Mouse (Mus musculus) heart, embryonic 12.5 days (tissue): ENCODE results near the gene Mrgpra1. TPM values are rescaled to one million over a fixed set of nuclear protein-coding genes. Genes with fewer than 3 reads are reported as not detected.
"Not testable (repeated sequence)": the region's sequence is repeated elsewhere in the genome, so short reads cannot be mapped to it uniquely, and the experiment has no call there.

Experiments used
- ATAC-seq: fragments of 200-750 bp; cut with Nextera tagmentation; 2 replicates; pipeline ENCODE4 v1.8.0; 2017; ENCODE audit warnings: moderate TSS enrichment, moderate library complexity; ENCODE audit not compliant: insufficient number of reproducible peaks, low FRiP score
- H3K27ac ChIP-seq: fragments of 300-500 bp; sonication (generic); 2 replicates; pipeline ENCODE4 v1.5.1; 2016; ENCODE audit warnings: mild to moderate bottlenecking, moderate library complexity; ENCODE audit not compliant: poor library complexity, severe bottlenecking
- H3K27me3 ChIP-seq: fragments of 300-500 bp; sonication (generic); replicated peaks from 2 replicates; pipeline ENCODE4 v1.6.1; 2016; ENCODE audit warnings: mild to moderate bottlenecking, moderate library complexity
- H3K36me3 ChIP-seq: fragments of 300-500 bp; sonication (generic); 2 replicates; pipeline ENCODE4 v1.6.1; 2016; ENCODE audit warnings: mild to moderate bottlenecking, moderate library complexity
- H3K4me1 ChIP-seq: fragments of 300-500 bp; sonication (generic); replicated peaks from 2 replicates; pipeline ENCODE4 v1.6.1; 2016; ENCODE audit warnings: mild to moderate bottlenecking
- H3K4me2 ChIP-seq: fragments of 300-500 bp; sonication (generic); 2 replicates; pipeline ENCODE4 v1.6.1; 2016; ENCODE audit warnings: mild to moderate bottlenecking, moderate library complexity
- H3K4me3 ChIP-seq: fragments of 300-500 bp; sonication (generic); 2 replicates; pipeline ENCODE4 v1.5.1; 2016; ENCODE audit warnings: mild to moderate bottlenecking
- H3K9ac ChIP-seq: fragments of 300-500 bp; sonication (generic); 2 replicates; pipeline ENCODE4 v1.6.1; 2016; ENCODE audit warnings: mild to moderate bottlenecking, moderate library complexity
- H3K9me3 ChIP-seq: fragments of 300-500 bp; sonication (generic); replicated peaks from 2 replicates; pipeline ENCODE4 v1.6.1; 2016; ENCODE audit warnings: mild to moderate bottlenecking, moderate library complexity
- WGBS: fragments of 180-500 bp; shearing (Covaris S2); methylation state at CpG from one replicate; pipeline ENCODE4 v1.1.7; 2016; 5-methylcytosine and 5-hydroxymethylcytosine counted together
- polyA plus RNA-seq: library from polyadenylated mRNA; unstranded; fragments of >200 nt; fragmentation: Nextera tagmentation; extraction: Ambion mirVana; gene quantifications from 2 replicates; pipeline ENCODE4 v1.2.1, GENCODE M21; 2016

The Mrgpra1 gene
- polyA plus RNA-seq: not detected in 2 replicates

GRCm38 (mm10) chr7:47354140-47354539, at the start of gene Mrgpra1:
Gene Mrgpra1 (minus strand): TSS chr7:47354240.
- no peak within 1 kb of the TSS for H3K4me2 ChIP-seq
- no peaks in the 10 kb centered on the region for H3K4me1 ChIP-seq
- H3K27ac ChIP-seq: no peak within 1 kb of the TSS
- no peaks in the 10 kb centered on the region for H3K36me3 ChIP-seq
- peaks cover 31% of the 10 kb centered on the region for H3K9me3 ChIP-seq
- no peaks in the 10 kb centered on the region for H3K27me3 ChIP-seq
- WGBS: 70% methylated on average over 1 of the region's 1 CpGs
- ATAC-seq: no peak
- no peak within 1 kb of the TSS for H3K4me3 ChIP-seq
- no peak within 1 kb of the TSS for H3K9ac ChIP-seq

GRCm38 (mm10) chr7:47401125-47401524, 47.1 kb upstream of the Mrgpra1 start:
- Histone ChIP-seq H3K9ac (no peak overlapping the region), H3K27me3 (no peaks in the 10 kb centered on the region), H3K4me1 (no peaks in the 10 kb centered on the region), H3K4me2 (no peak overlapping the region), H3K27ac (no peak overlapping the region), H3K4me3 (no peak overlapping the region), H3K9me3 (peaks cover 6% of the 10 kb centered on the region; the same call in 1 of the 2 replicates), H3K36me3 (no peaks in the 10 kb centered on the region)
- ATAC-seq: no peak

GRCm38 (mm10) chr7:47348421-47348820, 5.6 kb downstream of the Mrgpra1 start:
- 60% methylated on average over 3 of the region's 3 CpGs for WGBS
- Histone ChIP-seq H3K9me3 (peaks cover 20% of the 10 kb centered on the region), H3K4me1 (no peaks in the 10 kb centered on the region), H3K4me3 (no peak overlapping the region), H3K27me3 (no peaks in the 10 kb centered on the region), H3K36me3 (no peaks in the 10 kb centered on the region), H3K4me2 (no peak overlapping the region), H3K27ac (no peak overlapping the region), H3K9ac (no peak overlapping the region)
- no peak for ATAC-seq

- no peaks in the 10 kb centered on the region for H3K36me3 ChIP-seq
- no peak overlapping the region for H3K9ac ChIP-seq
- H3K4me1 ChIP-seq: no peaks in the 10 kb centered on the region
- ATAC-seq: no peak
- H3K27ac ChIP-seq: no peak overlapping the region
- H3K27me3 ChIP-seq: no peaks in the 10 kb centered on the region
- peaks cover 29% of the 10 kb centered on the region for H3K9me3 ChIP-seq
- no peak overlapping the region for H3K4me3 ChIP-seq
- WGBS: 73% methylated on average over 4 of the region's 4 CpGs
- H3K4me2 ChIP-seq: no peak overlapping the region
Measured at GRCm38 (mm10) chr7:47345905-47346478, 8.0 kb downstream of the Mrgpra1 start.

GRCm38 (mm10) chr7:47341887-47342286, 12.2 kb downstream of the Mrgpra1 start:
- H3K9me3 ChIP-seq: peaks cover 19% of the 10 kb centered on the region
- not testable (repeated sequence) for H3K4me2 ChIP-seq, H3K27me3 ChIP-seq, H3K4me3 ChIP-seq, H3K4me1 ChIP-seq, H3K9ac ChIP-seq, H3K36me3 ChIP-seq, H3K27ac ChIP-seq, ATAC-seq
- WGBS: 73% methylated on average over 3 of the region's 3 CpGs

- not testable (repeated sequence) for H3K9ac ChIP-seq, ATAC-seq, H3K4me2 ChIP-seq, H3K27me3 ChIP-seq, H3K4me1 ChIP-seq, H3K27ac ChIP-seq, H3K4me3 ChIP-seq, H3K36me3 ChIP-seq
- WGBS: 58% methylated on average over 3 of the region's 3 CpGs
- H3K9me3 ChIP-seq: peaks cover 15% of the 10 kb centered on the region
Measured at GRCm38 (mm10) chr7:47341389-47341788, 12.7 kb downstream of the Mrgpra1 start.

GRCm38 (mm10) chr7:47318299-47318698, 35.7 kb downstream of the Mrgpra1 start:
- ATAC-seq: no peak
- peaks cover 36% of the 10 kb centered on the region for H3K9me3 ChIP-seq
- H3K27me3 ChIP-seq: no peaks in the 10 kb centered on the region
- no peak overlapping the region for H3K4me2 ChIP-seq
- H3K4me1 ChIP-seq: no peaks in the 10 kb centered on the region
- WGBS: 44% methylated on average over 1 of the region's 1 CpGs
- no peak overlapping the region for H3K9ac ChIP-seq
- H3K36me3 ChIP-seq: no peaks in the 10 kb centered on the region
- no peak overlapping the region for H3K4me3 ChIP-seq
- no peak overlapping the region for H3K27ac ChIP-seq

- Histone ChIP-seq H3K9ac (no peak overlapping the region), H3K4me3 (no peak overlapping the region), H3K27me3 (no peaks in the 10 kb centered on the region), H3K9me3 (peaks cover 29% of the 10 kb centered on the region), H3K27ac (no peak overlapping the region), H3K4me2 (no peak overlapping the region), H3K36me3 (no peaks in the 10 kb centered on the region), H3K4me1 (no peaks in the 10 kb centered on the region)
- WGBS: 29% methylated on average over 4 of the region's 4 CpGs
- no peak for ATAC-seq
Measured at GRCm38 (mm10) chr7:47312289-47312688, 41.8 kb downstream of the Mrgpra1 start.

- Histone ChIP-seq H3K9me3 (peaks cover 29% of the 10 kb centered on the region), H3K9ac (no peak overlapping the region), H3K4me1 (no peaks in the 10 kb centered on the region), H3K27me3 (no peaks in the 10 kb centered on the region), H3K4me3 (no peak overlapping the region), H3K36me3 (no peaks in the 10 kb centered on the region), H3K4me2 (no peak overlapping the region), H3K27ac (no peak overlapping the region)
- WGBS: 84% methylated on average over 10 of the region's 10 CpGs
- no peak for ATAC-seq
Measured at GRCm38 (mm10) chr7:47309855-47310254, 44.2 kb downstream of the Mrgpra1 start.

- peaks cover 15% of the 10 kb centered on the region for H3K9me3 ChIP-seq
- not testable (repeated sequence) for ATAC-seq, H3K36me3 ChIP-seq, H3K4me3 ChIP-seq, H3K4me2 ChIP-seq, H3K9ac ChIP-seq, H3K27me3 ChIP-seq, H3K4me1 ChIP-seq, H3K27ac ChIP-seq
- 63% methylated on average over 5 of the region's 6 CpGs for WGBS
Measured at GRCm38 (mm10) chr7:47304661-47305060, 49.4 kb downstream of the Mrgpra1 start.

GRCm38 (mm10) chr7:47299612-47300011, 54.4 kb downstream of the Mrgpra1 start:
- H3K36me3 ChIP-seq, H3K9ac ChIP-seq, H3K27me3 ChIP-seq, H3K27ac ChIP-seq, H3K4me2 ChIP-seq, ATAC-seq, H3K4me1 ChIP-seq, H3K4me3 ChIP-seq: not testable (repeated sequence)
- H3K9me3 ChIP-seq: peaks cover 19% of the 10 kb centered on the region
